Mouse (Mus musculus): ENCODE measurements at regions not wholly inside any gene's neighbourhood (a gene's known extent, or its start where the extent isn't known, plus 50 kb on each side); places are given as distances from the start of the nearest gene placed in this dataset.

DNA sequence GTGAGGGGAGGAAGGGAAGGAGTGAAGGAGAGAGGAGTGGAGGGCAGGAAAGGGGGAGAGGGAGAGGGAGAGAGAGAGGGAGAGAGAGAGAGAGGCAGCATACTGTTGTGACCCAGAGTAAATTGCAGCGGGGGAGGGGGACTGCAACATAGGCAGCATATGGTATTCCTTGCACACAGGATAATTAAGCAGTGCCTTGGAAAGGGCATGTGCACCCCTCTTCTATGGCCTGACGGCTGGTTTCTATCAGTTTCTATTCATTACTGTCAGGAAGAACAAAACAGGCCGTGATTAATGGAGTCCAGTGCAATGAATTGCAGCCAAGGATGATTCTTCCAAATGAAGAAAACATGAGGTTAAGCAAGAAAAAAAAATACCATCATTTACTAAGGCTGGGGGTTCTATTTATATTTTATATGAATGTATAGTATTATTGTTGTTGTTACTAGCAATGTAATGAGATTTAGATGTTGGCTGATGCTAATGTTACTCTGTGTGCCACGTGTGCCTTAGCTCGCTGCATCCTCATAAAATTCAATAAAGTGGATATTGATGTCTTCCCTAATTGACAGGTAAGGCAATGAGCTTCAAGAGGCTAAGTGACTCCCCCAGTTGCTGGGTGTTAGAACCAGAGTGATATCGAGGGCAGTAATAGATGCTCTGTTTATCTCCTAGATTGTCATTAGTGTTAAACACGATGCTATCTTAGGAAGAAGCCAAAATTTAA lies 181.3 kb downstream of the Gm19935 start:
- no peak for DNase-seq

DNA sequence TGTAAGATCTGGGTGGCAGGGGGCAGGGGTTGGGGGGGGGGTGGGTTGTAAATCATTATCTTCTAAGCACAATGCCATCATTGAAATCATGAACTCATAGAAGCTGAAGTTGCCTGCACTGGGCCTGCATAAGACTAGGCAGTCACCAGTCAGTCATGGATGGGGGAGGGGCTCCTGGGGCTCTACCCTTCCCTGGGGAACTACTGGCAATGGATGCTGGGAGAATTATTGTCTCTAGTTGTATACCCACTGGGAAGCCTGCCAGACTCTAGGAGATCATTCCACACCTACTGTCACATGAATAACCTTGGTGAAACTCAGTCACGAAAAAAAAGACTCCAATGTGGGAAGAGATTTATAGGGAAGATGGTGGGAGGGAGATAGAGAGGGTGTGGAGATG lies 186.4 kb downstream of the Gm19935 start:
- no peak for DNase-seq

DNA sequence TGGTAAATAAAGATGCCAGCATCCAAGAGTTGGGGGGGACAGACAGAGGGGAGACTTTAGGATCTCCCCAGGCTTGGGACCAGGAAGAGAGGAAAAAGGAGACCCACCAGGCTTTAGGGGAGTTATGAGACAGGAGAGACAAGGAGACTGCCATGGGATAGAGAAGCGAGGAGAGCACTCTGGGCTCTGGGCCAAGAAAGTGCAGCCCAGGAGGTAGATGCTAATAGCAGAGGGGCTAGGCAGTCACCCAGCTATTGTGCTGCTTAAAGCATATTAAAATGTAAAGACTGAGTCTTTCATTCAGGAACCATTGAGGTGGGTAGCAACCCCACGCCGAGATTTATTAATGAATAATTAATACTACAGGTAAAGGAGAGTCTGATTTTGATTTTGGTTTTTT lies 208.8 kb downstream of the Gm19935 start:
- DNase-seq = no peak

DNA sequence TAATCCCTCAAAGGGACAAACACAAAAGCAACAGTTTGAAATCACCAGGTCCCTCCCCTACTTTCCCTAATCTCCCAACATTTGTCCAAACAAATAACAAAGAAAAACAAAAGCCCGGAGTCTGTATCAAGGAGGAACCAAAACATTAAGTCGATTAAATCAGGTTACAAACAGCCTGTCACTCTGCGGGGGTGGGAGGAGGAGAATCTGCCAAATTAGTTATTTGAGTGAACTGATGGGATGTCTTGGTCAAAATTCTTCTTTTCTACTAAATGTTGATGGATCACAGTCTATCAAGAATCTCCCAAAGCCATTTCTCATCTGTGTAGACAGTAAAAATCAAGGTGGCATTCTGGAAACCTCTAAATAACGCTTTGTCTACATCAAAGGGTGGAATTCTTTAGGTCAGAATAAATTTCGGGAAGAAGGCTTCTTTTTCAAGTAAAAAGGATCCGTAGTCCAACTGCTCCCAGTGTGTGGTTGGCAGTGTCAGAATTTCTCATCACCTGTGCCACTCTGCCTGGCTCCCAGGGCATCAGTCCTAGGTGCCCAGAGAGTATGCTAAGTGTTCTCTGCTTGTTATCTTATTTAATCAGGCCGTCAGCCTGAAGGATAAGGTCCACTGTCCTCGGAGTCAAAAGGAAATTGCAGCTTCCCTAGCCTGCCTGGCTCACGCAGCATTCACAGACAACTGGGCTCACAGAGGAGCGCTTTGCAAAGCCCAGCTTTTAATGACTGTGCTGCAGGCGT lies 216.1 kb downstream of the Gm19935 start:
- no peak for DNase-seq

- no peak for DNase-seq
These were observed 219.8 kb downstream of the Gm19935 start for GRCm38 (mm10) chr8:90597376-90597775.

DNA sequence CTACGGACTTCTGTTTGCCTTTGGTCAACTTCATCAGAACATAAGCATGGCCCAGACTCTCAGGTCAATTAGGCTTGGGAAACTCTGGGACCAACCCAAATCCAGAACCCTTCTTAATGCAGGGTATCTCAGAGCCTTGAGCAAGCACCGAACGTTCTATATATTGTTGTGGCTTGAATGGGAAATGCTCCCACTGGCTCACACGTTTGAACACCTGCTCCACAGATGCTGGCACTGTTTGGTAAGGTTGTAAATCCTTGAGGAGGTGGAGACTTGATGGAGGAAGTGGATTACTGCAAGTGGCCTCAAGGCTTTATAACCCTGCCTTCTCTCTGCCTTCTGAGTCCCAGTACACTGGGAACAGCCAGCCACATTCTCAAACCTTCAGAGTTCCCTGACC lies 231.3 kb upstream of the Tox3 start:
- no peak for DNase-seq

GRCm38 (mm10) chr8:90576976-90577375 lies 228.8 kb upstream of the Tox3 start:
- no peak for DNase-seq

DNA sequence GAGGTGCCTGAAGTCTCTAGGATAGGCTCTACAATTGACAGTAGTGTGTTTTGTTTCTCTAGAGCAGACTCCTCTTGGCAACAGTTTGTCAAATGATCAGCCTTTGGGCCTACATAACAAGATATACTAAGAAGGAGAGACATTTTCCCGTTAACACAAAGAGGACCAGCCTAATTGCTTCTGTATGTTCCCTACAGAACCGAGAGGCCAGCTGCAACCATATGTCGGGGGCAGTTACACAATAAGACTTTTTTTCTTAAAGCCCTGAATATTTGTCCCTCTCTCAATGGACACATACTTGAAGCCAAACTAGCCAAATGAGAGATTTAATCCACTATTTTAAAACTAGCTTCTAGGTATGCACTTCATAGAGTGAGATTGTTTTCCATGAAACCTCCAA lies 226.5 kb upstream of the Tox3 start:
- DNase-seq = no peak

- no peak for DNase-seq
These were observed 207.9 kb upstream of the Tox3 start for GRCm38 (mm10) chr8:90556079-90556427.

DNA sequence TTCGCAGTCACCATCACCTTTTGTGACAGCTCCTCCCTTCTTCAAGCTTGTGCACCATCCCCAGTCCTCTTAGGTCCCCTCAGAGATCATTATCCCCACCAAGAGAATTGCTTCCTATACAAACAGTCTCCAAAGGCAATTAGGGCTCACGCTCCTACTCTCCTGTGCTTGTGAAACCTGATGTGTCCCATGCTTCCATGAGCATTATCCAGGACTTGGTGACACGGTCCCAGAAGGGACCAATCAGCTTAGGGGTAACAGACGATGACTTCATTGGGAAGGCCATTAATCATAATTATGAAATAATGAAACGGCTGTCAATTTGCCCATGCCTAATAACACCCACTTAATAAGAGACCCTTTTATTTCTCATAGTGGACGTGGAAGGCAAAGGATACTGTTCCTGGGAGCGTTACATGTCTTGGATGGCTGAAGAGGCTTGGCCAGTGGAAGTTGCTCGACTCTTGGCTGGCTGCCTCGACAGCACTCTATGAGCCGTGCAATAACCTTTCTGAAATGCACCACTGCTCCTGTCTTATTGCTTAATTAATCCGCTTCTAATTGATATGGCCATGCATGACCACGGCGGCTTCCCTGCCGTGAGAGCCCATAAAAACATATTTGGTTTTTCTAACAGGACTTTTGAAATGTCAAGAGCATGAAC lies 207.4 kb upstream of the Tox3 start:
- DNase-seq = no peak

DNA sequence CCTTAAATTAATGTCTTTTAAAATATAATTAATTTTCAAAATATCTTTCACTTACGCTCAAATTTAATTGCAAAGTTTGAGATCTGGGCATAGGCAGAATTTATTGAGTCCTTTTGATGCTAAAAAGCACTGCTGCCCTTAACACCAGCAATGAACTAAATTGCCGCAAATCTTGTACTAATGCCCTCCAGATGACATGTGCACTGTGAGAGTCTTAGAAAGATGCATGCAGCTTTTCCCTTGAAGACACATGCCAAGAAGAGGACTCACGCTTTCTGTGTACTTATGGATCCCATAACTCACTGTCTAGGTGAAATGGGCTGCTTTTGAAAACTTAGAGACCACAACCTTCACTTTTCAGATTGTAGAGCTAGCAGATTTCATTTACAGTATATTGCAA lies 199.1 kb upstream of the Tox3 start:
- DNase-seq = no peak

- no peak for DNase-seq
These were observed 194.5 kb upstream of the Tox3 start for GRCm38 (mm10) chr8:90542619-90543018.

DNA sequence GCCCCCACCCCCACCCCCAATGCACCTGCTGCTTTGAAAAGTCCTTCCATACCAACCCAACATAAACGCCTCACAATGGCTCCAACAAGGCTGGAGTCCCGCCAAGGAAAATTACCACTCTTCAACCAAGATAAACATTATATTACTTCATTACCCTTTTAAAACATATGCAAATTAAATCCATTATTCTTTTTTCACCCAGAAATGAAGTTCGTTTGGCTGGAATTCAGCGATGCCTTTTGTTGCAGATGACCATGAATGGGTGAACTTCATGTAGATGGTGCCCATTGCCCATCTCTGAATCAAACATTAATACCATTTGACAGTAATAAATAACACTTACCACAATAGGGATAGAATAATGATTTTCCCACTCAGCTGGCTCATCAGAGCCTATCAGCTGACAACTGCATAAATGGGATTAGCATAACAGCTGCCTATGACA lies 188.1 kb upstream of the Tox3 start:
- DNase-seq = no peak

- no peak for DNase-seq
These were observed 187.5 kb upstream of the Tox3 start for GRCm38 (mm10) chr8:90535515-90536156.

GRCm38 (mm10) chr8:90521393-90521792 lies 173.2 kb upstream of the Tox3 start:
- no peak for DNase-seq

GRCm38 (mm10) chr8:90520186-90520585 lies 172.0 kb upstream of the Tox3 start:
- no peak for DNase-seq

GRCm38 (mm10) chr8:90519567-90519966 lies 171.4 kb upstream of the Tox3 start:
- no peak for DNase-seq

GRCm38 (mm10) chr8:90514191-90514590 lies 166.0 kb upstream of the Tox3 start:
- no peak for DNase-seq

DNA sequence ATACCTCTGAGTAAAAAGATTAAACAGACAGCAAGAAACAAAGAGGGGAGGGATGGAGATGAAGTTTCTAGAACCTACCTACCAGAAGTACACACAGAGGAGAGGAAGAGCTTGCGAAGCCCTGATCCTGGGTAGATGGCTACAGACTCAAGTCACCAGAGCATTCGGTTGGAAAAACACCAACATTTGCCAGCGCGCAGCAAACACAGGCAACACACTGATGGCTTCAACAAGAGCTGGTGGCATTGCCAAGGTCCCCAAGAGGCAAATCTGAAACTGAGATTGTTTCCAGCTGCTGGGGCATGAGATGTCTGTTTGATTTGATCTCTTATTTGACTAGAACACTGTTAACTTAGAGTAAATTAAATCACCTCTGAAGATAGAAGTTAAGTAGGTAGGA lies 165.5 kb upstream of the Tox3 start:
- DNase-seq = no peak

DNA sequence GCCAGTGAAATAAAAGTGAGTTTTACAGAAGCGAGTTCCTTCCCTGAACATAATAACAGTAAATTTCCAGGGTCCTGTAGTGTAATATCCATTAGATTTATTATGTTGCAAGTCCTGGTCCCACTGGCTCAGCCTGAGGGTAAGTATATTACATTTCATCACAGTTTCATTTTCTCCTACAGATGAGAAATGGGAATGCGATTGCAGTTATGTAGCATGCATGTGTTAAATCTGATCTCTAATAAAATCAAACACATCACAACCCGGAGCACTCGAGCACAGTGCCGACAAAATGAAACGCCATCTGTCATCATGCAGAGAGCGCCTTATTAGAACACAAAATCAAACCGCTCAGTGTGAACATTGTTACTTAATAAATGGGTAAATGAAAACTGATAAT lies 165.0 kb upstream of the Tox3 start:
- DNase-seq = no peak

DNA sequence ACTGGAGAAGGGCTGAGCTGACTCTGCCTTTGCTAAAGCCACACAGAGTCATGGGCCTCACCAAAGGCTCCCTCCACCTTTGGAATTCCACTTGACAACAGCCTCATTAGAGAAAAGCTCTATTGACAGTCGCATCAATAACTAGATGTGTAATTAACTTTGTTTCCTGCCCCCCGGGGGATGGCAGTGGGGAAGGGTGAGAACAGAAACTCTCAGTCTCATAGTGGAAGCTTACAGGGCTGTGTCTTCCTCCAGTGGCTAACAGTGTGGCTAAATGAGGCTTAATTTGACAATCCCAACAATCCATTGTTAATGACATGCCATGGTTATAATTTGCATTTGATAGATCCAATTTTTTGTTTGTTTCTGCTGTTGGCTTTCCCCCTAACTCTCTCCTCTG lies 164.5 kb upstream of the Tox3 start:
- no peak for DNase-seq

GRCm38 (mm10) chr8:90504521-90504920 lies 156.4 kb upstream of the Tox3 start:
- DNase-seq = no peak

DNA sequence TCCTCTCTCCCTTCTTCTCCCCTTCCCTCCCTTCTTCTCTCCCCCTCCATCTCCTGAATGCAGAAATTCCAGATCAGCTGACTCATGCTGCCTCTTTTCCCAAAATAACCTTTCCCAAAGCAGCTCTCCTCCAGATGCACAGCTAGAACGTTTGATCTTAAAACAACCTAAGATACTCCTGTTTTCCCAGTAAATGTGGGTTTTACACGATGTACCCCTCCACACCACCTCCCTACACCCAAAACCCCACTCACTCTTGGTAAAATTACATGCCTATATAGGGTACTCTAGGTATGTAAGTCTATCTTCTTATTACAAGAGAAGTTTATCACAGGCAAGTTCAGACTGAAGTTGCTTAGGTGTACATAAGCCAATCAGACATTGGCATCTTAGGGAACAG lies 155.2 kb upstream of the Tox3 start:
- no peak for DNase-seq

- DNase-seq = no peak
These were observed 154.7 kb upstream of the Tox3 start for GRCm38 (mm10) chr8:90502879-90503278.

Measured in thymus, postnatal 25 days (tissue).